Mouse (Mus musculus) regulatory T cell (primary cell): ENCODE measurements around the gene Ecsit.
"Not testable (repeated sequence)": the region's sequence is repeated elsewhere in the genome, so short reads cannot be mapped to it uniquely, and the experiment has no call there.

Experiments
- in situ Hi-C: fragments of 300-600 bp; cut with MboI, MseI; formaldehyde crosslinking; loops from one replicate; pipeline ENCODE4 v1.15.1; 2025; ENCODE audit warnings: high pct_unique_total_duplicates

Ecsit gene

GRCm38 (mm10) chr9:22089986-22090385 is 4.7 kb upstream of the Ecsit start:
- in situ Hi-C loops, result no loop called here

GRCm38 (mm10) chr9:22089281-22089680 is 4.0 kb upstream of the Ecsit start:
- in situ Hi-C loops, result no loop called here

GRCm38 (mm10) chr9:22087034-22087618 is 1.9 kb upstream of the Ecsit start:
- in situ Hi-C loops, result no loop called here

GRCm38 (mm10) chr9:22086012-22086411 is 774 bp upstream of the Ecsit start:
- in situ Hi-C loops, result no loop called here

GRCm38 (mm10) chr9:22084667-22085021 is 594 bp downstream of the Ecsit start:
- in situ Hi-C loops, result no loop called here

DNA sequence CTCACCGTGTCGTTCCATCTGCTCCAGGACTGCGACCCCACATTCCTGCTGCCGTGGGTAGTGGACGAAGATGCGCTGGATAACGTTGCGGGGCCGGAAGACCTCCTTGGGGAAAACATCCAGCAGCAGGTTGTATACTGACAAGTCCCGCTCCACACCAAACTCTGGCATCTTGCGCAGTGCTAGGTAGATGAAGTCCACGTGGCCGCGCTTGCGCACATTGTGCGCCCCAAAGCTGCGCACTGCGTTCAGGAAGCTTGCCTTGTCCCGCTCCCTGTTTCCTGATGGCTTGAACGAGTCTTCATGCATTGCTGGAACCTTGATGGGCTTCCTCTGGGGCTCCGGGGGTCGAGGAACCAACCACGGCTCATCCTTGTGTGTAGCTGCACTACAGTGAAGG is 9.0 kb downstream of the Ecsit start:
- in situ Hi-C loops, result no loop called here

DNA sequence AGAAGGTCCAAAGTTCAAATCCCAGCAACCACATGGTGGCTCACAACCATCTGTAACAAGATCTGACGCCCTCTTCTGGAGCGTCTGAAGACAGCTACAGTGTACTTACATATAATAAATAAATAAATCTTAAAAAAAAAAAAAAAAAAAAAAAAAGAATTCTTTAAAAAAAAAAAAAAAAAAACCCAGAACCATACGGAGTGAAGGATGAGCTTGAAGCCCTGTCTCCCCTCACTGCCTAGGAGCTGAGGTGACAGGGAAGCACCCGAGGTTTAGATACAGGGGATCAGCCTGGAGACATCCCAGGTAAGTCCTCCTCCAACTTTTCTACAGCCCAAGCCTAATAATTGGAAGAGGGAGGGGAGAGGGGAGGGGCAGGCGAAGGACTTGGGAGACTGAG is 9.5 kb downstream of the Ecsit start:
- in situ Hi-C loops, result not testable (repeated sequence)

DNA sequence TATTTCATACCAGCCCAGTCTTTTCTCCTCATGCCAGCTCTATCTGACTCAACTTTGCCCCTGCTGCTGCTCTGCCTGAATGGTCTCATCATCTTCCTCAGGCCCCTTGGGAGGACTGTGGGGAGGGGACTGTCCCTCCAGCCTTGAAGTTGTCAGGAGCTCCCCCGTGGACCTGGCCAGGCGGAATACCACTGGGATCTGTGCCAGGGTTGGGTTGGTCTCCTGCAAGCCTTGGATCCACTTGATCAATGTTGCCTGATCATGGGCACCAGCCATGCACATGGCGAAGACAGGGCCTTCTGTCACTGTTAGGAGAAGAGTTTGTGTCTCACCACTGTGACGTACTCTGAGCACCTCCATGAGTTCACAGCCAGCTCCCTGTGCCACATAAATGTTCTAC is 13.0 kb downstream of the Ecsit start:
- in situ Hi-C loops, result no loop called here

- in situ Hi-C loops, result no loop called here
These were observed 14.3 kb downstream of the Ecsit start, which contains the start of the genes Gm49318 and Zfp653 for GRCm38 (mm10) chr9:22070791-22071573. Gene Gm49318, minus strand, starts transcription at chr9:22071259. Gene Zfp653, minus strand, starts transcription at chr9:22071376.

DNA sequence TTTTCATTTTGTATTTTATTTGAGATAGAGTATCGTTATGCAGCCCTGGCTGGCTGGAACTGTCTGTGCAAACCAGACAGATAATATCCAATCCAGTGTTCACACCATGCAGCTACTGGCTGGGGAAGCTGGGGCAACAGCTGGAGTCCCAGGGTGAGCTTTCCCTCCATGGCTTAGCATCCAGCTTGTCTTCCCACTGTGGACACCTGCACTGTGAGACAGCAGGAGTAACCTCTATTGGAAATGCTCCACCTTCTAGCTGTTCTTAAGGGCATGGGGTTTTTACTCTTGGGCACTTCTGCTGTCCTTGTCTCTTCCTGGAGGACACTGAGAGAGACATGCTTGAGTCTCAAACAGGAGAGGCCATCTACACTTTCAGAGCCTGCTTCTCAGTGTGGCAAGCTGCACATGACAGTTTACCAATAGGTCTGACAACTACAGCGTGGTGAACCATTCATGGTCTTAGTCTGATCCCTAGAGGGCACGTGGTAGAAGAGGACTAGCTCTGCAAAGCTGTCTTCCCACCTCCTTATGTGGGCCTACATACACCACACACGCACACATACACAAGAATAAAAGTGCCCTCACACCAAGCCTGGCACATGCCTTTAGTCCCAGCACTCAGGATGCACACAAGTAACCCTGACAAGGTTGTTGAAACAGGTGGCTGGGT is 15.2 kb downstream of the Ecsit start:
- in situ Hi-C loops, result loop anchor here (5.0 kb wide), 1 partner anchor 52 kb away; no protein-coding TSS in a partner anchor

GRCm38 (mm10) chr9:22067195-22067594 is 18.0 kb downstream of the Ecsit start:
- in situ Hi-C loops, result loop anchor here (5.0 kb wide), 1 partner anchor 55 kb away; no protein-coding TSS in a partner anchor

GRCm38 (mm10) chr9:22066433-22066832 is 18.8 kb downstream of the Ecsit start:
- in situ Hi-C loops, result loop anchor here (5.0 kb wide), 1 partner anchor 56 kb away; no protein-coding TSS in a partner anchor

DNA sequence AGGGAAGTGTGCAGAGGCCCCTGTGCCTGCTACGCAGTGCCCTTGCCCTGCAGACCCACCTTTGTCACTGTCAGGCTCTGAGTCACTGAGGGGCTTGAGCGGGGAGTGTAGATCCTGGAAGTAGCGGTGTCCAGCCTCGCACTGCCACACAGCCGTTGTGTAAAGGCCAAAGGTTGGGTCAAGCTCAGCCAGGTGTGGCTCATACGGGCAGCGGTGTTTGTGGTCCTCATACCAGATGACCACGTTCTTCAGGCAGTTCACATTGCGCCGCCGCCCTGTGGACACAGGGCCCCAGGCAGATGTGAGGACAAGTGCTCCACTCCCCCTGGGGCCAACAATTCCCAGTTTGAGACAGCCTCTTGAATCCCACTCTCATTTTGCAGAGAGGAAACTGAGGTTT is 19.6 kb downstream of the Ecsit start:
- in situ Hi-C loops, result loop anchor here (5.0 kb wide), 1 partner anchor 57 kb away; no protein-coding TSS in a partner anchor

DNA sequence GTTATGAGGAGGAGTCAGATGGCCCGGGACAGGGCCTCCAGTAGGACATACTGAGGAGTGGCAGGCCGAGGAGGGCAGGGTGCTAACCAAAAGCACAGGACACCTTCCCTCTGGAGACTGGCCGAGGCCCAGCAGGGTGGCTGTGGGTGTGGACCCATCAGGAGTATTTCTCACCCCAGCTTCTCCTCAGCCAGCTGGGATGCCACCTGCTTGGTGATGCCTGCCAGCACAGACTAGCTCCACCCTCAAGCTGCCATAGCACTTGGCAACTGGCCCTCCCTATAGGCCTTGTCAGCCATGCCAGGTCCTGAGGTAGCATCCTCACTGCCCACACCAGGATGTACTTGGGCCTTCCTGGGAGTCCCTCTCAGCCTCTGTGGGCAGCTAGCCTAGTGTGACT is 20.9 kb downstream of the Ecsit start:
- in situ Hi-C loops, result loop anchor here (5.0 kb wide), 1 partner anchor 78 kb away; no protein-coding TSS in a partner anchor

- in situ Hi-C loops, result loop anchor here (5.0 kb wide), 1 partner anchor 81 kb away; no protein-coding TSS in a partner anchor
These were observed 23.9 kb downstream of the Ecsit start for GRCm38 (mm10) chr9:22061339-22061738.

GRCm38 (mm10) chr9:22058011-22058424 is 27.2 kb downstream of the Ecsit start:
- in situ Hi-C loops, result no loop called here

GRCm38 (mm10) chr9:22057031-22057517 is 28.2 kb downstream of the Ecsit start:
- in situ Hi-C loops, result no loop called here

DNA sequence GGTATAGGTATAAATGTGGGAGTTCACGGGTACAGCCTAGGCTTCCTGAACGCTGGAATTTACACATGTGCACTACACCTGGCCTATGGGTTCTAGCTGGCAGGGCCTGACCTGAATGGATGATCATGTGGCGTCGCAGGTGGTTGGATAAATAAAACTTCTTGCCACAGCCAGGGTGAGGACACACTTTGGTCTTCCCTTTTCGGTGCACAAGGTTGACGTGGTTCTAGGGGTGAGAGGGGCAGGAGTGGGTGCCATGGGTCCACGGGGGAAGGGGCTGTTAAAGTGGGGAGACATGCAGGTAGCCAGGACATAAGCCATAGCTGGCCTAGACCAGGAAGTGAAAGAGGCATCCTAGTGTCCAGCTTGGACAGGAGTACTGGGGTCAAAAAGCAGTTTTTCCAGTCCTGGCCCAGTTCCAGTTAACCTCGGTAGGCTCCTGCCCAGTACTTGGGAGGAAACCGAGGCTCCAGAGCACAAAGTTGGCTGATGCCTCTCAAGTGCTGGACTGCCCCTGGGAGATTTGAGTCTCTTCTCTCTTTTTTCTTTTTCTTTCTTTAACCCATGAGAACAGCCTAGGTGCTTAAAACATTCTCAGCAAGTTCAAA is 28.8 kb downstream of the Ecsit start:
- in situ Hi-C loops, result no loop called here

DNA sequence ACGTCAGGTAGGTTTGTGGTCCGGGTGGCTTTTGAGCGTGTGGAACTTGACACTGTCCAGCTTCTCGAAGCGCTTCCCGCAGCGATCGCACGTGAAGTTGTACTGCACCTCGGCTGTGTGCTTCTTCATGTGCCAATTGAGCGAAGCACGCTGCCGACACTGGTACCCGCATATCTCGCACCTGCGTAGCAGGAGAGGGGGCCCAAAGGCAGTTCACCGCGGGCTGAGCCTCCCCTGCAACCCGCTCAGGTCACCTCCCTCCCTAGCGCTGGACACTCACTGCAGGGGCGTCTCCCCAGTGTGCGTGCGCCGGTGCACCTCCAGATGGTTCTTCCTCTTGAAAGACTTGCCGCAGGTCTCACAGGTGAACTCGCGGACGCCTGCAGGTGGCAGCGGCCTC is 29.5 kb downstream of the Ecsit start:
- in situ Hi-C loops, result no loop called here

DNA sequence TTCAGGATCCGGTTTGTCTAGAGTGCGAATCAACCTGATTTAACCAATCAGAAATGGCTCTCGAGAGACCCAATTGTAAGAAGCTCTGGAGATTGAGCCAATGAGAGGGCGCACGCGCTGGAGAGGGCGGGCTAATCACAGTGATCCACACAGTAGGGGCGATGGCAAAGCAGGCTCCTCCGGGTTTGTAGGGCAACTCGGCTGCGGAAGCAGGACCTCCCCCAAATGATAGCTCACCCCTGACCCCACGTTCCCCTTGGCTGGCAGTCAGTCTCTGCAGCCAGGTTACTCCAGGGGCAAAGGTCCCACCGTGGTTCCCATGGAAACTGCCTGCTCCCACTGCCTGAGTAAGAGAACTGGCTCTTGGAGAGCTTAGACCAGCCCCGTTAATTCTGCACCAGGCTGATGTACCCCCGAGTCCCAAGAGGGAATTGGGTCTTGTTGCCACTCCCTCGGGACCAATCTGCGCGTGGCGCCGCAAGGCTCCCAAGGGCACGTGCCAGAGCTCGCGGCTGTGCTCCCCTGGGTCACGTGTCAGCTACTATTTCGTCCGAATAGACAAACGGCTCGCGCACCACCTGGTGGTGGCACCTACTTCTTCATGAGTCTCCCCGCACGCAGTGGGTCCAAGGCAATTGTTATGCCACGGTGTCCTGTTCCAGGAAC is 30.7 kb downstream of the Ecsit start:
- in situ Hi-C loops, result no loop called here

DNA sequence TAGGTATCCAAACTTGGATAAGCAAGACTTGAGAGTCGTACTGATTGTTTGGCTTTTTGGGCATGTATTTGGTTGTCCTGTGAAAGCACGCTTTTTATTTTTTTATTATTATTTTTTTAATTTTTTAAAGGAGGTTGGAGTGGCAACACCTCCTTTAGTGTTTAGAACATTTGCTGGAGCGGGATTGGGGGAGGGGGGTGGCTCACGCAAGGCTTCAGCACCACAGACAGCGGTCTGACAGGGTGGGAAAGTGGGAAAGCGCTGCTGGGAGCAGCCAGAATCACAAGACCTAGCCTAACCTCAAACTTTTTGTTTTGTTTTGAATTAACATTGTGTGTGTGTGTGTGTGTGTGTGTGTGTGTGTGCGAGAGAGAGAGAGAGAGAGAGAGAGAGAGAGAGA is 31.6 kb downstream of the Ecsit start:
- in situ Hi-C loops, result no loop called here
